ENCODE assay signal across 11 mouse cellular contexts in genomic region chr6:147953058-147953679, GRCm38 (mm10).
DNase-seq lines count a peak whose midpoint lies in the region; ATAC-seq and TF ChIP-seq lines count a peak whose summit lies in the region.
"Had no signal": no experiment of that assay in that cellular context is flagged by ENCODE, and none has a peak within 500 bp of the region (broad histone marks: within the 10 kb centered on the region; RNA-seq: fewer than 3 reads in every experiment).

No protein-coding gene starts in this region.

- peak in 1 of 2 experiments; percentile 11 for DNase-seq in cerebellum, adult 2 months
- DNase-seq in cerebellum, adult 9-11 months: no peak
- peak; percentile 47 for DNase-seq in limb, embryonic 11.5 days (ENCODE audit: low spot score)
- no peak for DNase-seq in limb, embryonic 10.5 days (ENCODE audit: low spot score)
- DNase-seq in forebrain, postnatal 0 days: peak; percentile 62
- DNase-seq in thymus, postnatal 10 days (ENCODE audit: low spot score in 2 of 2): no peak
- DNase-seq: B cell, adult 2 months; liver, embryonic 13.5 days had no signal

- WGBS in cerebellum, adult 2 months: 30% methylated on average over 5 of the region's 5 CpGs
- WGBS in limb, embryonic 11.5 days: 47% methylated on average over 5 of the region's 5 CpGs
- 53% methylated on average over 5 of the region's 5 CpGs for WGBS in limb, embryonic 10.5 days
- WGBS in forebrain, postnatal 0 days: 32% methylated on average over 5 of the region's 5 CpGs
- WGBS in midbrain, embryonic 16.5 days: 54% methylated on average over 5 of the region's 5 CpGs

- no peaks in the 10 kb centered on the region for H3K9me3 ChIP-seq in limb, embryonic 11.5 days (ENCODE audit: control insufficient read depth, low read length)
- H3K9me3 ChIP-seq in limb, embryonic 10.5 days (replicated peaks): no peaks in the 10 kb centered on the region
- no peaks in the 10 kb centered on the region for H3K9me3 ChIP-seq in forebrain, postnatal 0 days (ENCODE audit: low read length)
- H3K9me3 ChIP-seq in midbrain, embryonic 16.5 days (replicated peaks; ENCODE audit: control insufficient read depth, low read length, poor library complexity, severe bottlenecking): no peaks in the 10 kb centered on the region
- H3K9me3 ChIP-seq: heart, embryonic 10.5 days; liver, embryonic 13.5 days had no signal

- H3K9ac ChIP-seq in limb, embryonic 11.5 days (ENCODE audit: low read length): no peak overlapping the region
- H3K9ac ChIP-seq in forebrain, postnatal 0 days: no peak overlapping the region
- H3K9ac ChIP-seq in midbrain, embryonic 16.5 days (ENCODE audit: low read depth, low read length): no peak overlapping the region
- H3K9ac ChIP-seq: liver, embryonic 13.5 days had no signal

- H3K36me3 ChIP-seq in limb, embryonic 11.5 days (ENCODE audit: control insufficient read depth, insufficient read depth, low read length): no peaks in the 10 kb centered on the region
- H3K36me3 ChIP-seq in limb, embryonic 10.5 days: no peaks in the 10 kb centered on the region
- H3K36me3 ChIP-seq in forebrain, postnatal 0 days (ENCODE audit: insufficient read depth): no peaks in the 10 kb centered on the region
- H3K36me3 ChIP-seq in midbrain, embryonic 16.5 days (ENCODE audit: control insufficient read depth, insufficient read depth, low read length): no peaks in the 10 kb centered on the region
- H3K36me3 ChIP-seq: heart, embryonic 10.5 days; liver, embryonic 13.5 days had no signal

- ATAC-seq in limb, embryonic 11.5 days (ENCODE audit: insufficient number of reproducible peaks, low FRiP score, low TSS enrichment, low read depth): no peak
- ATAC-seq in forebrain, postnatal 0 days: peak; percentile 57; the same call in 1 of the 2 replicates
- ATAC-seq in midbrain, embryonic 16.5 days: peak; percentile 63
- ATAC-seq in CD4-positive, CD25-positive, alpha-beta regulatory T cell, adult 4 months: no peak

- TF ChIP-seq CTCF in cerebellum, adult 2 months (IDR thresholded peaks at IDR 0.05; ENCODE audit: borderline replicate concordance, insufficient read depth, low read depth, low read length): peak; percentile 13; the same call in 1 of the 2 replicates
- TF ChIP-seq CTCF in forebrain, postnatal 0 days (IDR thresholded peaks at IDR 0.05; ENCODE audit: low read depth): peak; percentile 72

- H3K27ac ChIP-seq in cerebellum, adult 2 months (ENCODE audit: insufficient read depth, low read length): no peak overlapping the region
- no peak overlapping the region for H3K27ac ChIP-seq in limb, embryonic 11.5 days (replicated peaks; ENCODE audit: low read depth, low read length)
- no peak overlapping the region for H3K27ac ChIP-seq in limb, embryonic 10.5 days
- no peak overlapping the region for H3K27ac ChIP-seq in forebrain, postnatal 0 days (ENCODE audit: low read depth, low read length)
- no peak overlapping the region for H3K27ac ChIP-seq in midbrain, embryonic 16.5 days (ENCODE audit: low read length)
- H3K27ac ChIP-seq: heart, embryonic 10.5 days; liver, embryonic 13.5 days had no signal

- no peak overlapping the region for H3K4me3 ChIP-seq in cerebellum, adult 2 months (replicated peaks; ENCODE audit: insufficient read depth, low read depth, low read length)
- no peak overlapping the region for H3K4me3 ChIP-seq in limb, embryonic 11.5 days (ENCODE audit: low read depth, low read length)
- no peak overlapping the region for H3K4me3 ChIP-seq in limb, embryonic 10.5 days
- H3K4me3 ChIP-seq in forebrain, postnatal 0 days (ENCODE audit: low read depth, low read length): no peak overlapping the region
- H3K4me3 ChIP-seq in midbrain, embryonic 16.5 days (ENCODE audit: low read depth, low read length): no peak overlapping the region
- H3K4me3 ChIP-seq: heart, embryonic 10.5 days; liver, embryonic 13.5 days had no signal

- TF ChIP-seq POLR2A in cerebellum, adult 2 months (IDR thresholded peaks at IDR 0.05; ENCODE audit: borderline replicate concordance, insufficient read depth, low read length): no peak

- H3K4me1 ChIP-seq in cerebellum, adult 2 months (ENCODE audit: control insufficient read depth, insufficient read depth, low read length): no peaks in the 10 kb centered on the region; the same call in 1 of the 2 replicates
- no peaks in the 10 kb centered on the region for H3K4me1 ChIP-seq in limb, embryonic 11.5 days (ENCODE audit: control insufficient read depth, insufficient read depth, low read length)
- H3K4me1 ChIP-seq in limb, embryonic 10.5 days: peaks cover 4% of the 10 kb centered on the region; the same call in 1 of the 2 replicates
- H3K4me1 ChIP-seq in forebrain, postnatal 0 days (ENCODE audit: insufficient read depth): no peaks in the 10 kb centered on the region
- no peaks in the 10 kb centered on the region for H3K4me1 ChIP-seq in midbrain, embryonic 16.5 days (ENCODE audit: control insufficient read depth, insufficient read depth, low read length)
- H3K4me1 ChIP-seq: heart, embryonic 10.5 days; liver, embryonic 13.5 days had no signal

- H3K4me2 ChIP-seq in limb, embryonic 11.5 days (ENCODE audit: low read depth, severe bottlenecking): no peak overlapping the region
- no peak overlapping the region for H3K4me2 ChIP-seq in forebrain, postnatal 0 days (ENCODE audit: low read depth)
- H3K4me2 ChIP-seq in midbrain, embryonic 16.5 days (ENCODE audit: low read length): no peak overlapping the region
- H3K4me2 ChIP-seq: liver, embryonic 13.5 days had no signal

- H3K27me3 ChIP-seq in cerebellum, adult 2 months (ENCODE audit: control insufficient read depth, insufficient read depth, low read length): no peaks in the 10 kb centered on the region
- H3K27me3 ChIP-seq in limb, embryonic 11.5 days (ENCODE audit: control insufficient read depth, insufficient read depth, low read length): no peaks in the 10 kb centered on the region
- H3K27me3 ChIP-seq in limb, embryonic 10.5 days (ENCODE audit: low read depth, poor library complexity, severe bottlenecking): no peaks in the 10 kb centered on the region
- H3K27me3 ChIP-seq in forebrain, postnatal 0 days (ENCODE audit: insufficient read depth, low read length): no peaks in the 10 kb centered on the region
- no peaks in the 10 kb centered on the region for H3K27me3 ChIP-seq in midbrain, embryonic 16.5 days (ENCODE audit: control insufficient read depth, insufficient read depth, low read depth, low read length)
- H3K27me3 ChIP-seq: liver, embryonic 13.5 days had no signal

Comparison
In these comparisons a context has a peak if more than half of its experiments do, and no peak if none do; other contexts are left out.
1. DNase-seq: peak in limb, embryonic 11.5 days (single experiment) and forebrain, postnatal 0 days (single experiment); none in cerebellum, adult 9-11 months (single experiment), limb, embryonic 10.5 days (single experiment) and thymus, postnatal 10 days (0 of 2).
2. ATAC-seq: peak in forebrain, postnatal 0 days (single experiment) and midbrain, embryonic 16.5 days (single experiment); none in limb, embryonic 11.5 days (single experiment) and CD4-positive, CD25-positive, alpha-beta regulatory T cell, adult 4 months (single experiment).